Mouse (Mus musculus) Muller cell, postnatal 12 days (primary cell): ENCODE results near the gene Psme3.
A peak's percentile ranks its signal among the peaks of the same experiment; 100 is the strongest.

Experiments used
- DNase-seq: peaks from one replicate; pipeline ENCODE4 v3.0.0-alpha.2; 2015; ENCODE audit errors: inconsistent ontology term

Gene Psme3

DNA sequence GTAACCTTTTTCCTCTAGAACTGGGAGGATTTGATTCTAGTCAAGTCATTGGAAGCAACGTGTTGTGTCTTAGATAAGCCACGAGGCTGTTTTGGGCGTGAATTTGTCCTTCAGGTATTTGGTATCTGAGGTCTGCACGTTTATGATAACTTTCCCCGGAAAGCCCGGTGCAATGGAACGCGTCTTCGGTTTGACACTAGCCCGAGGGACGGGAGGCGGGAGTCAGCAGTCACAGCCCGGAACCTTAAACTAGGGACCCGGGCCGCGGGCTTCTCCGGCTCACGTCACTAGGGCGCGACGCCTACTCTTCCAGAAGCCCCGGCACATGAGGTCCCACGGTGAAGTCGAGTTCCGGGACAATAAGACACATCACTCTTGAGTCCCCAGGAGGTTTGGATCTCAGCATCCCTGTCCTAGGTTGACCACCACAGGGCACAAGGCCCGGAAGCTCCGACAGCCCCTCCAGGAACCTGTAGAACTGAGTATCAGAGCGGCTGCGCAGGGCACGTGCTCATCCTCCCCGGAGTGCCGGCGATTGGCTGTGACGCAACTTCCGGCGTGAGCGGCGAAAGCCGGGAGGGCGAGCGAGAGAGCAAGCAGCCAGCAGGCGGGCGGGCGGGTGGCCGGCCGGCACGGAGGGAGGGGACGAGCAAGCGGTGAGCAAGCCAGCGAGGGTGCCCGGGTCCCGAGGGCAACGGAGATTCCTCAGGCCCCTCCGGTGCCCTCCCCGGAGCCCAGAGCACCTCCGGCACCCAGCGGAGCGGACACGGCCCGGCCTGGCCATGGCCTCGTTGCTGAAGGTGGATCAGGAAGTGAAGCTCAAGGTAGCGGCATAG is at the start of gene Psme3:
Gene Psme3, plus strand, starts transcription at position 549 of the 836 bp plus-strand sequence.
- peak; percentile 95 for DNase-seq

DNA sequence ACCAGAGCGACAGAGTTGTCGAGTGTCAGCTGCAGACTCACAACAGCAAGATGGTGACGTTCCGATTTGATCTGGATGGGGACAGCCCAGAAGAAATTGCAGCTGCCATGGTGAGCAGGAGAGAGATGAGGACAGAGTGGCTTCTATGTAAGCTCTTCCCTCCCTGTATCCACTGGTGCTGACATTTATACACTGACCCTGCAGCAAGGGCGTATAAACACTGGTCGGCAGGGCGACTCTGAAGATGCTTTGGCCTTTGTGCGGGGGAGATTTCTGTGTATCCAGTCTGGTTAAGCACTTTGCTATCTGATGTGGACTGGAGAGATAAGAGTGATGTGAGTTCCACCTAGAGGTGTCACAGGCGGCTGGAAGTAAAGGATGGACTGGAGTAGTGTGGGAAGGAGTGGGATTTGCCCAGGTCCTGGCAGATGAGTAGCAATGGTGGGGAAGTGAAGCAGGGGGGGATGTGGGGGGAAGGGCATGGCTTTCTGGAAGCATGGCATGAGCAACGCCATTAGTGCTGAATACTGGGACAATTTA is 46.4 kb upstream of the Psme3 start:
- DNase-seq: no peak

DNA sequence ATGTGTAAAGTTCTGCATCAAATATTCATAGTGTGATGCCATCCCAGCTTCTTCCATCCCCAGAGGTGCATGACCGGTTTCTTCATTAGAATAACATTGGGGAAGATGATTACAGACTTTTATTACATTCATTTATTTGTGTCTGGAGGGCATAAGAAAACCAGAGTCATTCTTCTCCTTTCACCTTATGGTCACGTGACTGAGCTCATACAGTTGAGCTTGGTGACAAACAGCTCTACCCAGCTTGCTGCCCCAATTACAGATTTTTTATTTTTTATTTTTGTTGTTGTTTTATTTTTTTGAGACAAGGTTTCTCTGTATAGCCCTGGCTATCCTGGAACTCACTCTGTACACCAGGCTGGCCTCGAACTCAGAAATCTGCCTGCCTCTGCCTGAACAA is 43.6 kb upstream of the Psme3 start:
- no peak for DNase-seq

DNA sequence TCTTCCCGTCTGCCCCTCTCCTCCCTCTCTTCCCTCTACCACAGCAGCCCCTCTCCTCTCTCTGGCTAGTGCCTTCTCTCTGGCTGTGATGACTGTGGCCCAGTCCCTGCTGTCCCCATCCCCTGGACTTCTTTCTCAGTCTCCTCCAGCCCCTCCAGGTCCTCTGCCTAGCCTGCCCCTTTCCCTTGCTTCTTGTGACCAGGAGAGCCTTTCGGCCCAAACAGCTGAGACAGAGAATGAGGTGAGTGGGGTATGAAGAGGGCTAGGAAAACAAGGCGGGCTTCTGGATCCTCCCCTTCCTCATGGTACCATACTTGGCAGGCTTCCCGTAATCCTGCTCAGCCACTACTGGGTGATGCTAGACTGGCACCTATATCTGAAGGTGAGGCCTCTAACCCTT is 40.7 kb upstream of the Psme3 start:
- no peak for DNase-seq

DNA sequence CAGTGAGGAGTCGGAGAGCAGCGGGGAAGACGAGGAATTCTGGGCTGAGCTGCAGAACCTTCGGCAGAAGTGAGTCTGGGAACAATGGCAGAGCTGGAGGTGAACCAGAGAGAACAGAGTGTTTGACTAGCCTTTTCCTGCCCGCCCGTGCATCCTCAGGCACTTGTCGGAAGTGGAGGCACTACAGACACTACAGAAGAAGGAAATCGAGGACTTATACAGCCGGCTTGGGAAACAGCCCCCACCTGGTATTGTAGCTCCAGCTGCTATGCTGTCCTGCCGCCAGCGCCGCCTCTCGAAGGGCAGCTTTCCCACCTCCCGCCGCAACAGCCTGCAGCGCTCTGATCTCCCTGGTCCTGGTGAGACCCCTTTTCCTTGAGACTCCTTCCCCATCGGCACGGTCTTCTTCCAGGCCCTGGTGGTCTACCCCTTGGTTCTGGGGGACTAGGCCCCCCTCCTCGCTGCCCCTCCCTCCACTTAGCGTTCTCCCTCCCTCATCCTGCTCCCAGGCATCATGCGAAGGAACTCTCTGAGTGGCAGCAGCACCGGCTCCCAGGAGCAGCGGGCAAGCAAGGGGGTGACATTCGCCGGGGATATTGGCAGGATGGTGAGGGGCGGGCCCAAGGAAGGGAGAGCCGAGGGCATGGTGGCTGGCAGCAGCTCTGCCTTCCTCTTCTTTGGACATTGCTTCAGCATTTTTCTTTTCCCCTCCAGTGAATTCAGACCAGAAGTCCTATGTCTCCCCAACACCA is 39.5 kb upstream of the Psme3 start:
- no peak for DNase-seq

DNA sequence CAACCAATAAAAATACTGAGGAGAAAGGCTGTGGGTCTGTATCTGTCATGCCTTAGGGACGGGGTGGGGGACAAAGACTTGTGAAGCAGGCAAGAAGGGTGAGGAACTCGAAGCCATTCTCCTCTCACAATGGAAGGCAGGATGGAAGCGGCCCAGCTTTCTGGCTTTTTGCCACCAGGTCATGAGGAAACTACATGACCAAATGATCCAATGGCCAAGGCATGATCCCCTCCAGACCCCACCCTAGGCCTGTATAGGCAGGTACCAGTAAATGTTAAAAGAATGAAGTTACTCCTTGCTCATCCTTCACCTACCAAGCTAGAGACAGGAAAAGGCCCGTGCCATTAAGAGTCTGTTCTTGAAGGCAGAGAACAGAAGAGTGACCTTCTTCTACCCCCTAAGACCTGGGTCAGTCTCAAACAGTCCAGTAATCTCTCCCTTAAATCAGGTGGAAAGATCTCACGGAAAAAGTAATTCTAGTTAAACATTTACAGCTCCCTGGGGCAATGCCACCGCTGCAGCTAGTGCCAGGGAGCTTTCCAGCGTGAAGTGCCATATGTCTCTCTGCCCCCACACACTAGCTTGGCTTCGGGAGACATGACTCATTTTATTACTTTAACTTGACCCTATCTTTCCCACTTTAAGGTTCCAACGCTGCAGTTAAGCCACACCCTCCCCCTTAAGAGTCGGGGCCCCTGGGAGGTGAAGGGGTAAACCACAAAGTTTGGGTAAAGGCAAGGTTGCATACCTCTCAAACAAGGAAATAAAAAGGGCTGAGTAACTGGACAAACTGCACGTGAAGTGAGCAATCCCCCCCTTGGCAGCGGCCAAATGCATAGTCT is 38.4 kb upstream of the Psme3 start:
- DNase-seq: no peak

DNA sequence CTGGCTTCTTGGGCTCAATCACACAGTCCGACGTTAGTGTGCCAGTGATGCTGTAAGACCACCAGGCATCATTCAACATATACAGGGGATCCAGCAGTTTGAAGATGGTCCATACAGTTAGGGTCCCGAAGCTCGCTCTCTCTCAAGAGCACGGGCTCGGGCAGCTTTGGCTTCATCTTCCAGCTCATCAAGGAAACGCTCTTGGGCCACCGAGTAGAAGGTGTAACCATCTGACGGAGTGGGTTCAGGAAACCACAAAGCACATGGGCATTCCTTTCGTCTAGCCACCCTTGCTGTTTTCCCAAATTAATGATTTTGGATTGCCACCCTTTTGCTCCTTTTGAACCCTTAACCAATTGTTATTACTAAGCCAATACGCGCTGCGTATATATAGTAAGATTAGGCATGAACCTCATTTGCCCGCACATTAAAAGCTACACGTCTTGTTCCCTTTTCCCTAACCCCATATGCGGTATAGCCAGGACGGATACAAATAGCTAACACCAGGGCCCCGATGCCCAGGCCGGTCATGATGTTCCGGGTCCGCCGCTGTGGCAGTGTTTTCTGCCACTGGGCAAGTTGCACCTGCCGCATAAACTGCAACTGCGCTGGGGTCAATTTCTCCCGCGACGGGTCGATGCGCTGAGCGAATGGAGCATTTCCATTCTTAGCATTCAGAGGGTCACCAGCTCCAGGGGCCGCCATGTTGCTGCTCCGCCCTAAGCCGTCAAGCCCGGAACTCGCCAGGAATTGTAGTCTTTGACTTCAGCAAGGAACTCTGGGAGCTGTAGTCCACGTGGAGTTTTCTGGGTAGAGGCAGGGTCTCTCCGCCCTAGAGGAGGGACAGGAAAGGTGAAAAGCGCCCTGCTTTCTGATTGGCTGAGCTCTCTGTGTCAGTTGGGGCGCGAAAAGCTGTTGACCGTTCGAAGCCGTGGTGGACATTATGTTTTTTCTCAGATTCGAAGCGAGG is 37.5 kb upstream of the Psme3 start, which contains the start of the genes Cntd1 and Coa3:
Gene Cntd1, plus strand, starts transcription at position 790 of the 970 bp plus-strand sequence.
Gene Coa3, minus strand, starts transcription at position 892 of the 970 bp plus-strand sequence.
- DNase-seq: peak; percentile 88

DNA sequence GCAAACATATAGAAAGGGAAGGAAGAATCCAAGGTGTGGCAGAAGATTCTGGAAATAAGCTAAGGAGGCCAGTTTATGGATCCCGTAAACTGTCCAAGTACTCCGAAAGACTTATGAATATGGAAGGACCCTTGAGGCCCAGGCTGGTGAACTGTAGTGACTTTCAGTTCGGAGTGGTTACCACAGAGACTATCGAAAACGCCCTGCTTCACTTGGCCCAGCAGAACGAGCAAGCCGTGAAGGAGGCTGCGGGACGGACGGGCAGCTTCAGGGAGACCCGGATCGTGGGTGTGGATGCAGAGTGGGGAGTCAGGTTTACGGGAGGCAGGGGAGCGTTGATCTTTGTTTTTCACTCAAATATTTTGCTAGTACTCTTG is 36.8 kb upstream of the Psme3 start:
- DNase-seq: no peak

DNA sequence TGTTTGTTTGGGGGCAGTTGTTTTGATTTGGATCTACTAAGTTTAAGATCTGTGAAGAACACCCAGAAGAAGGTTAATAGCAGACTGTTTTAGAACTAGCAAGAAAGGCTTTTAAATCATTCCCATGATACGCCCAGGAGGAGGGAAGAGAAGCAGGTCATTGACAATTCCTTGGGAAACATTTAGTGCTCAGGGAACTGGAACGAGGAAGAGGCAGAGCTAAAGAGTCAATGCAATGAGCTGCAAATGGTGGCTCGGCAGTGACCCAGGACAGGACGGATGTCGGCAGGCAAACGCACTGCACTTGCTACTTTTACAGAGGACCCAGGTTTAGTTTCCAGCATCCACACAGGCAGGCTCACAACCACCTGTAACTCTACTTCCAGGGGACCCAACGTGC is 35.2 kb upstream of the Psme3 start:
- DNase-seq: no peak

DNA sequence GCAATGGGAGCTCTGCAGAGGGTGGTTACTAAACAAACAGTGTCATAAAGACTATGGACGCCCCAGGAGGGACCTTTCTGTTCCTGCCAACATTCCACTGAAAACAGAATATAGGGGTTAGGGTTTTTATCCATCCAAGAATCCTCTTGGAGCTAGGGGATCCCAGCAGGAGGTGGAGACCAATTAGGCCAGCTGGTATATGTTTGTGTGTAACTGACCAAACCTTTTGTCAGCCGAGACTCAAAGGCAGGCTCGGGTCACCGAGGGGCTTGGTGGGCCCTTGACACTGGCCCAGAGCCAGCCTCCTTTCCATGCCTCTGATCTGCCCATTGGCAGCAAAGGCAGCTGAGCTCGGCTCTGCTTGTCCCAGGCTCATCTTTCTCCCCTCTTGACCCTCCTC is 33.1 kb upstream of the Psme3 start:
- DNase-seq: peak; percentile 69

DNA sequence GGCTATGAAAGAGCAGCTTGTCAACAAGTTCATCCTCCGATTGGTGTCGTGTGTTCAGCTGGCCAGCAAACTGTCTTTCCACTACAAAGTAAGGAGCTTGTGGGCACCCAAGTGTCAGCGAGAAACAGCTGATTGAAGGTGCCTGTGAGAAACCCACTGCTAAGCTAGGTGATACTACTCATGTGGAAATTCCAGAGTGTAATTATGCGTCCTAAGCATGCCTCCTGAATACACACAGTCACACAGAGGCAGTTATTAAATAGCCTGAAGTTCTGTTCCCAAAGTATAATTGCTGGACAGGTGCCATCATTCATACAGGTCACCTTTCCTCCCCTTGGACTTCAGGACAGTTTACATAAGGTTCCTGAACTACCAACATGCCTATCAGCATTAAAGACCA is 32.2 kb upstream of the Psme3 start:
- DNase-seq: peak; percentile 11

DNA sequence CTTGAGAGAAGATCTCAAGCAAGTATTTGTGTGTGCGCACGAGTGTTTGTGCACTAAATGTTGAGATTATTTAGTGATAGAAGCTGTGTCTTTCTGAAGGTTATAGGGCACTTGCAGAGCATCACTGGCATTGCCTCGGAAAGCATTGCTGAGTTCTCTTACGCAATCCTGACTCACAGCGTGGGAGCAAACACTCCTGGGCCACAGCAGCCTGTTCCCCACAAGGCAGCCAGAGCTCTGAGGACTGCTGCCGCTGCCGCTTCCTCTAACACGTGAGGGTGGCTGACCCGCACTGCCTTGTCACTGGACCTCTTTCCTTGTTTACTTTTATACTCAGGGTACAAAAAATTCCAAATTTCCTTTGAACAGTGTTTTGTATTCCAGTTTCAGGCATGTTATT is 28.7 kb upstream of the Psme3 start:
- DNase-seq: no peak

DNA sequence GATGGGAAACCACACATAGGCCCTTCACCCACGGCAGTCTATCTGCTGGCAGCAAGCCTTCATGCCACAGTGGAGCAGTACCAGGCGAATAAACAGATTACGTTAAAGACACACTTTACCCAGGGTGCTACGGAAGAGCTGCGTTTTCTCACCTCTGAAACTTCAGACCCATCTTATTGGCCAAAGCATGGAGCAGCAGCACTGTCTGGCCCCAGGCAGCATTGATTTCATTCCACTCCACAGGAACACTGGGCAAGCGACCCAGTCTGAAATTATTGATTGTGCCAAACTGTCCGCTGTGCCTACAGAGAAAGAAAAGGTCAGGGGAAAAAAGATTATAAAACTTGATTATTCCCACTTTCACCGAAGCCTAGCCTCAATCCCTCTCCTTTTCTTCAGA is 24.8 kb upstream of the Psme3 start:
- DNase-seq: no peak

DNA sequence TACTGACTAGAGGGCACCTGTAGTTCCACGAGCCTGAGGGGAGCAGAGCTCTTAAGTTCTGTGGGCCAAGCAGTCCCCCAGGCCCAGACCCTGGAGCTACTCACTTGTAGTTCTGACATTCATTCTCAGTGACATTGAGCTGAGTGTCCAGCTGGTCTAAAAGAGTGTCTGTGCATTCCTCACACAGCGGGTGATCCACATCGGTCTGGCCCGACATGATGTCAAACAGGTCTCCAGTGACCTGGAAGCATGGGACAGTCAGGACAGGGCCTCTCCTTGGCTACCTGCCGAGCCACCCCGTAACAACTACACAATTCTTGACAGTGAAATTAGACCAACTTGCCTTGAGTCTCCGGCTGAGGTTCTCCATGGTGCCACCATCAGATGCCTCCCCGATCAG is 20.8 kb upstream of the Psme3 start:
- peak; percentile 86 for DNase-seq

DNA sequence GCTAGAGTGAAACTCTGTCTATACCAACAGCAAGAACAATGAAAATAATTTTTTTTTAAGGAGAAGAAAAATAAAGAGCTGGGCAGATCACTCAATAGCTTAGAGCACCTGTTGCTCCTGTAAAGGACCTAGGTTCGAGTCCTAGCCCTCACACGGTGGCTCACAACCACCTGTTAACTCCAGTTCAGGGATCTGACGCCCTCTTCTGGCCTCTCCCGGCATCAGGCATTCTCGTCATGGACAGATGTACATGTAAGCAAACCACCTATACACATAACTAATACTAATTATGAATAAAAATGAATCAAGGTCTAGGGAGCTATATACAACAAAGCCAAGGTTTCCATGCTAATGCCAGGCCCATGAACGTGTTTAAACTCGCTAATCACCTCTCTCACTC is 15.1 kb upstream of the Psme3 start:
- DNase-seq: no peak

DNA sequence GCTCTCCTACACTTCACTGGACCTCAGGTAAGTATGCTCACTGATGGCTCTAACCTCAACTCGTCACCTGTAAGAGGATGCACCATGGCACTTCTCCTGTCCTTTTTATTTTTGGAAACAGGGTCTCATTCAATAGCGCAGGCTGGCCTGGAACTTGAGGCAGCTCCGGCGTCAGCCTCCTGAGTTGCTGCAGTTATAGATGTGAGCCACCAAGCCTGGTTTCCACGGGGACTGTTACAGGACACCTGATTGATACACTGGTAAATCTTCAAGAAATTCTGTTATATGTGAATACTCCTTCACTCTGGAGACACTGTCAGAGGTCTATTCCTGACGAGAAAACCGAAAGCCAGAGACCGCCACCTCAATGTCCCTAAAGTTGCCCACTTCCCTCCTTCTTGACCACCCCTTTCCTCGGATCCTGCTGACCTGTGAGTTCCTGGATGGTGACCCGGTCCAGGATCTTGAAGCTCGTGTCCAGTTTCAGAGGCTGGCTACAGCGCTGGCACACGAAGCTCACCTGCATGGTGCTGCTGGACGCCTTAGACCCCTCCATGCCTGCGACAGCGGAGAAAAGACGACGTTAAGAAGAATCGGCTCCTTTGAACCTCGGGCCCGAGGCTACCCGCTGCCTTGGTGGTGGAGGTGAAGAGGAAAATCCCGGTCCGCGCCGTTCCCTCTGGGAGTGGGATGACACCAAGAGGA is 14.6 kb upstream of the Psme3 start:
- no peak for DNase-seq

DNA sequence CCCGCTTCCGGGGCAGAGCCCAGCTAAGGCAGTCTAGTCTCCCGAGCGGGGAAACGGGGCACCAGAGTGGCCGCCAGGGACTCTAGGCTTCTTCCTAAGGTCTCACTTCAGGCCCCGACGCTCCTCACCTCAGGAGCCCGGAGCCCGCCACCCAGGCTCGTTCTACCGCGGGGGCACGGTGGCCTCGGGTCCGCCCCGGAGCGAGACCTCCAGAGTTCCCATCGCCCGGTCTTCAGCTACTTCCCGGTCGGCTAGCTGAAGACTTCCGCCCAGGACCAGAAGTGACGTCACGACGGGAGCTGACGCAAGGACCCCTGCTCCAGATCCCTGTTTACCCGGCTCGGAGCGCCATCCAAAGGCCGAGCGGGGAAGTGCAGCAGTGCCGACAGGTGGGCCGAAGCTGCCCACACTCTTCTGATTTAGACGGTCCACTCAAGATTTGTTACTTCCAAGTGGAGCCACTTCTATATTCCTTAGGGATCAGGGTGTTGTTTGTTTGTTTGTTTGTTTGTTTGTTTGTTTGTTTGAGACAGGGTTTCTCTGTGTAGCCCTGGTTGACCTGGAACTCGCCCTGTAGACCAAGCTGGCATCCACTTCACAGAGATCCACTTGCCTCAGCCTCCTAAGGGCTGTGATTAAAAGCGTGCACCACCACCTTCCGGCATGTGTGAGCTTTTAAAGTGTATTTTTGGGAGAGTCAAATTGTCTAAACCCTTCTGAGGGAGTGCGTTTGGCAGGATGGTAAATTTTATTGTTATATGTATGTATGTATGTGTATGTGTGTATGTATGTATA is 13.8 kb upstream of the Psme3 start, which contains the start of gene Becn1:
Gene Becn1, minus strand, starts transcription at position 283 of the 795 bp plus-strand sequence.
- DNase-seq: peak; percentile 94

DNA sequence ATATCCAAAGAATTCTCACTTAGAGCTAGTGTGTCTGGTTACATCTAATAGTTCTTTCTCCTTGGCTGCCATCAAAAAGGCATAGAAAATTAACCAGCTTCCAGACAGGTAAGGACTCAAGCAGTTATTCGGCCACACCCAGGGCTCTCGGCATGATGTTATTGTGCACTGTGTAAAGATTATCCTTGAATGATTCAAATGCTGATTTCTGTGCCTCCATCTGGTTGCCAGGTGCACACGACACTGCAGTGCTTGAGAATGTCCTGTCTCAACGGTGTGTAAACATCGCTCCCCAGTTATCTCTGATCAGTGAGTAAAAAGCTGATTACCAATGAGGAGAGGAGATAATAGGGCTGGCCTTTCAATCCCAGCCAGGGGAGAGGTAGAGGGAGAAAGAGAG is 8.3 kb upstream of the Psme3 start:
- DNase-seq: no peak

DNA sequence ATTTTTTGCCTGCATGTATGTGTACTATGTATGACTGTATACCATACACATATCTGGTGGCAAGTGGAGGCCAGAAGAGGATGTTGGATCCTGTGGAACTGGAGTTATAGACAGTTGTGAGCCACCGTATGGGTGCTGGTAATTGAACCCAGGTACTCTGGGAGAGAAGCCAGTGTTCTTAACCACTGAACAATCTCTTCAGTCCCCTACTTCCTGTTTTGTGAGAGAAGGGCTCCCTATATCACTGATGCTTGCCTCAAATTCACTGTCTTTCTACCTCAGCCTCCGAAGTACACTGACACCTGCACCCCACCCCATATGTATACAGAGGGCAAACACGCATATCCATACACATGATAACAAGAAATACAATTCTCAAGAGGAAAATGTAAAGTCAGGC is 4.9 kb upstream of the Psme3 start:
- DNase-seq: no peak
